Mouse (Mus musculus) kidney, embryonic 14.5 days (tissue): ENCODE data around the gene Smbd1. TPM values are rescaled to one million over a fixed set of nuclear protein-coding genes. Genes with fewer than 3 reads are reported as not detected.

Experiments
- ATAC-seq: fragments of 200-750 bp; cut with Nextera tagmentation; 2 replicates; pipeline ENCODE4 v1.8.0; 2017; ENCODE audit warnings: moderate number of reproducible peaks, mild to moderate bottlenecking, moderate TSS enrichment, moderate library complexity; ENCODE audit not compliant: low FRiP score, low TSS enrichment
- H3K27ac ChIP-seq: fragments of 300-500 bp; sonication (generic); 2 replicates; pipeline ENCODE4 v1.5.1; 2014; ENCODE audit warnings: low read depth, mild to moderate bottlenecking, low read length, moderate library complexity, mixed read lengths
- H3K27me3 ChIP-seq: fragments of 300-500 bp; sonication (generic); 2 replicates; pipeline ENCODE4 v1.6.1; 2014; ENCODE audit warnings: mild to moderate bottlenecking, low read length; ENCODE audit not compliant: control insufficient read depth, insufficient read depth
- H3K36me3 ChIP-seq: fragments of 300-500 bp; sonication (generic); 2 replicates; pipeline ENCODE4 v1.6.1; 2014; ENCODE audit warnings: low read length, mixed read lengths; ENCODE audit not compliant: control insufficient read depth, insufficient read depth
- H3K4me1 ChIP-seq: fragments of 300-500 bp; sonication (generic); 2 replicates; pipeline ENCODE4 v1.6.1; 2014; ENCODE audit warnings: low read length, mixed read lengths; ENCODE audit not compliant: control insufficient read depth, insufficient read depth
- H3K4me2 ChIP-seq: fragments of 300-500 bp; sonication (generic); replicated peaks from 2 replicates; pipeline ENCODE4 v1.6.1; 2014; ENCODE audit warnings: low read depth, mild to moderate bottlenecking, low read length
- H3K4me3 ChIP-seq: fragments of 300-500 bp; sonication (generic); 2 replicates; pipeline ENCODE4 v1.5.1; 2014; ENCODE audit warnings: mild to moderate bottlenecking, low read length
- H3K9ac ChIP-seq: fragments of 300-500 bp; sonication (generic); 2 replicates; pipeline ENCODE4 v1.6.1; 2014; ENCODE audit warnings: low read depth, mild to moderate bottlenecking, low read length, moderate library complexity
- H3K9me3 ChIP-seq: fragments of 300-500 bp; sonication (generic); 2 replicates; pipeline ENCODE4 v1.6.1; 2016; ENCODE audit warnings: low read length; ENCODE audit not compliant: control insufficient read depth
- WGBS: fragments of 180-500 bp; shearing (Covaris S2); extraction: QIAGEN DNeasy Blood & Tissue Kit; methylation state at CpG from one replicate; pipeline ENCODE4 v1.1.7; 2014; 5-methylcytosine and 5-hydroxymethylcytosine counted together
- polyA plus RNA-seq: library from polyadenylated mRNA; unstranded; fragments of >200 nt; fragmentation: Nextera tagmentation; extraction: Ambion mirVana; gene quantifications from 2 replicates; pipeline ENCODE4 v1.2.1, GENCODE M21; 2014

Gene Smbd1
- polyA plus RNA-seq, 1 experiment from 2014 or later, result not detected

DNA sequence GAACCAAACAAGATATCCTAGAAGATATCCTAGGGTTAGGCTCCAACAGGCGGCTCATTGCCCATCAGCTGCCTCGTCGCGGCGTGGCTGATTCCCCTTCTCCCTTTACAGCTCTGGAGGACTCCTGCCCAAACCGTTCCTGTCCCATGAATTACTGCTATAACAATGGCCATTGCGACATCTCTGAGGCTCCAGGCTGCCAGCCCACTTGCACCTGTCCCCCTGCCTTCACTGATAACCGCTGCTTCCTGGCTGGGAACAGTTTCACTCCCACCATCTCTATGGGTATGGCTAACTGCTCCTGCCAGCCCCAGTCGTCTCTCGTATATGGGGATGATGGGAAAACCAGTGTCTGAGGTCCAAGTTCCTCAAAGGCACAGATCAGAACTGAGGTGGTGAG, 33.6 kb downstream of the Smbd1 start:
- Histone ChIP-seq H3K4me2 (no peak overlapping the region), H3K27me3 (no peaks in the 10 kb centered on the region), H3K36me3 (no peaks in the 10 kb centered on the region), H3K27ac (no peak overlapping the region), H3K9ac (no peak overlapping the region), H3K4me1 (no peaks in the 10 kb centered on the region), H3K4me3 (no peak overlapping the region), H3K9me3 (no peaks in the 10 kb centered on the region)
- 61% methylated on average over 10 of the region's 10 CpGs for WGBS
- ATAC-seq, result no peak

DNA sequence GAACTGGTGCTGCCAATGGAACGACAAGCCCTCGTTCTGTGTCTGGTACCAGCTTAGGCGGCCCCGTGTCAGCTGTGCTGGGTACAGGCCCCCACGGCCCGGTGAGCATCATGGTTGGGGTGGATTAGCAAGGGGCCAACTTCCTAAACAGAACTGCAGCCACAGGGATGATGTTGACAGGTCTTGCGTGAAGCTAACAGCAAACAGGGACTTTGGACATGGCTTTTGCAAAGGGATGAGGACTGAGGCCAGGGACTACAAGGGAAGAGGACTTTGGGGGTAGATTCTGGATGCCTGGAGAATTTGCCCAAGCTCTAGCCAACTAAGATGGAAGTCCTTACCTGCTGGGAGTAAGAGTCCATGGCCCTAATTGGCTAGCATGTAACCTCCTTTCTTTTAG, 43.4 kb downstream of the Smbd1 start:
- WGBS, result 95% methylated on average over 7 of the region's 7 CpGs
- Histone ChIP-seq H3K4me2 (no peak overlapping the region), H3K4me1 (no peaks in the 10 kb centered on the region), H3K36me3 (no peaks in the 10 kb centered on the region), H3K9ac (no peak overlapping the region), H3K9me3 (no peaks in the 10 kb centered on the region), H3K4me3 (no peak overlapping the region), H3K27me3 (no peaks in the 10 kb centered on the region), H3K27ac (no peak overlapping the region)
- no peak for ATAC-seq

DNA sequence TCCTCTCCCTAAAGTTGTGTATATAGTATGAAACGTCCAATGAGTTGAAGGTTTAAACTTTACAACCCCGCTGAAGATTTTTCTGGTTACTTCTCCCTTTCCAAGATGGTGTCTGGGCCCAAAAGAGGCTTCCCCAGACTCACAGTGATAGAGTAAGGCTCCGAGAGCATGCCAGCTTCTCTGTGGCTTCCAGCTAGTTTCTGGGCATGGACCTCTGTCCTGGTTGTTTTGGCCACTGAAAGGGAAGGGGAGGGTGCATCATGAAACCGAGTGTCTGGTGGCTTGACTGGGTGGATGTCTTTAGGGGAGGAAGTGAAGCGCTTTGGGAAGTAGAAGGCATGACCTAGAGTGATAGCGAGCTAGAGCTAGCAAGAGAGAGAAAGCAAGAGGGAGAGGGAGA, 45.3 kb downstream of the Smbd1 start:
- Histone ChIP-seq H3K4me2 (no peak overlapping the region), H3K27me3 (no peaks in the 10 kb centered on the region), H3K9ac (no peak overlapping the region), H3K4me3 (no peak overlapping the region), H3K27ac (no peak overlapping the region), H3K36me3 (no peaks in the 10 kb centered on the region), H3K4me1 (no peaks in the 10 kb centered on the region), H3K9me3 (no peaks in the 10 kb centered on the region)
- ATAC-seq, result no peak
- WGBS, result 79% methylated on average over 6 of the region's 6 CpGs

DNA sequence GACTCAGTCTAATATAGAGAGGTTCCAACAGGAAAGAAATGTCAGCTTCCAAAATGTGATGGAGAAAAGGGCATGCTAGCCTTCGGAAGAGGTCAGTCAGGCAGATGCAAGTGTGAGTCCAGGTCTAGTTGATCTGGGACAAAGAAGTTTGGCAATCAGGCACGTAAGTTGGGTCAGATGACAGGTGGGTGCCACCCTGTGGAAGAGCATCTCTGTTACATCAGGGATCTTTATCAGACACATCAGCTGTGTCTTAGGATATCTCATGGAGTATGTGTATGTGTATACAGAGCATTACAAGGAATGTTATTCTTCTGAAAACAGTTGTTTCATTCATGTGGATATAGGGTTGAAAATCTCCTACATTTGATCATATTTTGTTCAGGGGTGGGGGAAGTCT, 45.7 kb downstream of the Smbd1 start:
- 82% methylated on average over 2 of the region's 2 CpGs for WGBS
- Histone ChIP-seq H3K27me3 (no peaks in the 10 kb centered on the region), H3K4me2 (no peak overlapping the region), H3K4me3 (no peak overlapping the region), H3K36me3 (no peaks in the 10 kb centered on the region), H3K4me1 (no peaks in the 10 kb centered on the region), H3K9ac (no peak overlapping the region), H3K9me3 (no peaks in the 10 kb centered on the region), H3K27ac (no peak overlapping the region)
- no peak for ATAC-seq

Other genes with a start within 250 kb of the Smbd1 start
- 38.1 and 62.0 TPM in 2 replicates for gene Tfrc, start 201.6 kb downstream of the Smbd1 start, polyA plus RNA-seq
- gene Tnk2, start 166.6 kb downstream of the Smbd1 start, polyA plus RNA-seq, result 10.7 and 11.0 TPM in 2 replicates
- gene Muc4, start 74.6 kb downstream of the Smbd1 start, polyA plus RNA-seq, result 0.27 TPM in 1 of 2 replicates, not detected in the other
- 2.3 and 3.3 TPM in 2 replicates for gene Muc20, start 13.0 kb downstream of the Smbd1 start, polyA plus RNA-seq
- gene Fyttd1, start 67.0 kb upstream of the Smbd1 start, polyA plus RNA-seq, result 119 and 155 TPM in 2 replicates
- gene Rubcn, start 67.3 kb upstream of the Smbd1 start, polyA plus RNA-seq, result 12.1 and 15.2 TPM in 2 replicates
- gene Lrch3, start 103.6 kb upstream of the Smbd1 start, polyA plus RNA-seq, result 19.7 and 32.7 TPM in 2 replicates
- gene Iqcg, start 245.7 kb upstream of the Smbd1 start, polyA plus RNA-seq, result 5.1 and 5.6 TPM in 2 replicates
- gene Rpl35a, start 246.0 kb upstream of the Smbd1 start, polyA plus RNA-seq, result 1,051 and 1,546 TPM in 2 replicates